Mouse (Mus musculus) brown adipose tissue, adult 24 weeks (tissue): Measurements from ENCODE around the gene Marcks. TPM values are rescaled to one million over a fixed set of nuclear protein-coding genes. Genes with fewer than 3 reads are reported as not detected.
A peak's percentile ranks its signal among the peaks of the same experiment; 100 is the strongest.

Experiments
- H3K27ac ChIP-seq: fragments of 200-500 bp; replicated peaks from 2 replicates; pipeline ENCODE4 v1.5.1; 2012; ENCODE audit warnings: low read depth, mild to moderate bottlenecking, low read length
- H3K4me1 ChIP-seq: fragments of 200-500 bp; 2 replicates; pipeline ENCODE4 v1.6.1; 2012; ENCODE audit warnings: low read length, mixed read lengths; ENCODE audit not compliant: control insufficient read depth, insufficient read depth, insufficient read length
- H3K4me3 ChIP-seq: fragments of 200-500 bp; 2 replicates; pipeline ENCODE4 v1.5.1; 2012; ENCODE audit warnings: low read depth, mild to moderate bottlenecking, low read length, moderate library complexity; ENCODE audit not compliant: insufficient read depth
- polyA plus RNA-seq: library from polyadenylated mRNA; stranded (reverse); fragments of >200 nt; gene quantifications from 2 replicates; pipeline ENCODE4 v1.2.4, GENCODE M21; 2012; ENCODE audit not compliant: missing spikeins, insufficient read depth, insufficient read length

Gene Marcks
- polyA plus RNA-seq: 39.9 and 44.6 TPM in 2 replicates

GRCm38 (mm10) chr10:37138778-37139442, at the start of gene Marcks:
TSS of gene Marcks (minus strand) at chr10:37138920.
- peak within 1 kb of the TSS; percentile 94 for H3K4me3 ChIP-seq

GRCm38 (mm10) chr10:37177071-37177470, 38.4 kb upstream of the Marcks start:
- H3K4me3 ChIP-seq: no peak overlapping the region
- no peaks in the 10 kb centered on the region for H3K4me1 ChIP-seq

More at GRCm38 (mm10) chr10:37138778-37139442, at the start of gene Marcks:
- Histone ChIP-seq H3K27ac (peak within 1 kb of the TSS; percentile 94), H3K4me1 (no peaks in the 10 kb centered on the region)

GRCm38 (mm10) chr10:37172416-37172950, 33.8 kb upstream of the Marcks start:
- Histone ChIP-seq H3K4me1 (no peaks in the 10 kb centered on the region), H3K4me3 (no peak overlapping the region), H3K27ac (no peak overlapping the region)

More at GRCm38 (mm10) chr10:37177071-37177470, 38.4 kb upstream of the Marcks start:
- H3K27ac ChIP-seq: no peak overlapping the region

- Histone ChIP-seq H3K27ac (no peak overlapping the region), H3K4me1 (no peaks in the 10 kb centered on the region), H3K4me3 (no peak overlapping the region)
These were observed 33.1 kb upstream of the Marcks start for GRCm38 (mm10) chr10:37171711-37172415.

- no peaks in the 10 kb centered on the region for H3K4me1 ChIP-seq
- H3K27ac ChIP-seq: no peak overlapping the region
- H3K4me3 ChIP-seq: no peak overlapping the region
These were observed 32.2 kb upstream of the Marcks start for GRCm38 (mm10) chr10:37170878-37171277.

- Histone ChIP-seq H3K27ac (no peak overlapping the region), H3K4me1 (no peaks in the 10 kb centered on the region)
These were observed 31.7 kb upstream of the Marcks start for GRCm38 (mm10) chr10:37170466-37170865.

GRCm38 (mm10) chr10:37167527-37167926, 28.8 kb upstream of the Marcks start:
- Histone ChIP-seq H3K4me1 (no peaks in the 10 kb centered on the region), H3K27ac (no peak overlapping the region), H3K4me3 (no peak overlapping the region)

More at GRCm38 (mm10) chr10:37170466-37170865, 31.7 kb upstream of the Marcks start:
- no peak overlapping the region for H3K4me3 ChIP-seq

GRCm38 (mm10) chr10:37159731-37160130, 21.0 kb upstream of the Marcks start:
- H3K4me3 ChIP-seq: no peak overlapping the region
- H3K27ac ChIP-seq: no peak overlapping the region
- no peaks in the 10 kb centered on the region for H3K4me1 ChIP-seq

- no peak overlapping the region for H3K4me3 ChIP-seq
- H3K4me1 ChIP-seq: no peaks in the 10 kb centered on the region
- no peak overlapping the region for H3K27ac ChIP-seq
These were observed 18.4 kb upstream of the Marcks start for GRCm38 (mm10) chr10:37157156-37157555.

GRCm38 (mm10) chr10:37155131-37155530, 16.4 kb upstream of the Marcks start:
- H3K27ac ChIP-seq: no peak overlapping the region
- H3K4me3 ChIP-seq: no peak overlapping the region
- no peaks in the 10 kb centered on the region for H3K4me1 ChIP-seq

GRCm38 (mm10) chr10:37151539-37152271, 13.0 kb upstream of the Marcks start:
- no peak overlapping the region for H3K4me3 ChIP-seq
- H3K27ac ChIP-seq: no peak overlapping the region
- H3K4me1 ChIP-seq: no peaks in the 10 kb centered on the region

GRCm38 (mm10) chr10:37148016-37148415, 9.3 kb upstream of the Marcks start:
- Histone ChIP-seq H3K4me3 (no peak overlapping the region), H3K27ac (no peak overlapping the region), H3K4me1 (no peaks in the 10 kb centered on the region)

GRCm38 (mm10) chr10:37145456-37145855, 6.7 kb upstream of the Marcks start:
- no peaks in the 10 kb centered on the region for H3K4me1 ChIP-seq
- H3K27ac ChIP-seq: no peak overlapping the region

GRCm38 (mm10) chr10:37141621-37142020, 2.9 kb upstream of the Marcks start:
- no peak overlapping the region for H3K27ac ChIP-seq
- no peaks in the 10 kb centered on the region for H3K4me1 ChIP-seq
- H3K4me3 ChIP-seq: peak overlapping the region; percentile 94; the same call in 1 of the 2 replicates

More at GRCm38 (mm10) chr10:37145456-37145855, 6.7 kb upstream of the Marcks start:
- no peak overlapping the region for H3K4me3 ChIP-seq
